Mouse (Mus musculus) T-cell, adult 2 months (primary cell): ENCODE measurements around the gene Col28a1.
"Not testable (repeated sequence)": the region's sequence is repeated elsewhere in the genome, so short reads cannot be mapped to it uniquely, and the experiment has no call there.

Experiments
- DNase-seq: peaks from one replicate; pipeline ENCODE4 v3.0.0; 2022; ENCODE audit warnings: low spot score

Col28a1 gene

DNA sequence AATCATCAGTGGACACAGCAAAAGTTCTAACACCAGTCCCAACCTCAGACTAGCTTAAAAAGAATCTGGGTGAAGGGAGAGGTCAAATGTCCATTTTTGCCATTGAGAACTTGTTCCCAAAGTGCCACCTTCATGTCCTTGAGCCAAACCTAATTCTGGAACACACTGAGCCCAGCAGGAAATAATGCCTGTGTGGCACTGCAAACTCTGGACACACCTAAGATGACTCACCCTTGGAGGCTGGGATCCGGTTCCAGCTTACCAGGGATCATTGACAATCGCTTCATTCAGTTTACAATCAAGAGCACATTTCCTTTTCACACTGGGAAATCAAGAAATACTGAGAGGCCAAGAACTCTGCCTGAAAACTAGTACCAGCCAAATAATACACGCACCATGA, 168.9 kb downstream of the Col28a1 start:
- no peak for DNase-seq

DNA sequence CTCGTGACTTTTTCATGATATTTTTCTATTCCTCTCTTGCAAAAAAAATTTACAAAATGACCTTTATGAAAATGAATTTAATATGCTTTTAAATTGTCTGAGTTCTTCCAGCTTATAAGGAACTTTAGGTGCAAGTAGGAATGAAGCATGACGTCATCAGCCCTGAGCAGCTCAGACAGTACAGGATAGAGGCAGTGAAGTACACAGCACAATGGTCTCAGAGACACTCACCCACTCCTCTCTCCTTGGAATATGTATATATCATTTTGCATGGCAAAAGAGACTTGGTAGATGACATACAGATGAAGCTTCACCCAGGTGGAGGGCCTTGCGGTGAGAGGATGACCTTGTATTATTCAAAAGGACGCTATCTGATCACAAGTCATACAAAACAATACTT, 197.7 kb downstream of the Col28a1 start:
- no peak for DNase-seq

DNA sequence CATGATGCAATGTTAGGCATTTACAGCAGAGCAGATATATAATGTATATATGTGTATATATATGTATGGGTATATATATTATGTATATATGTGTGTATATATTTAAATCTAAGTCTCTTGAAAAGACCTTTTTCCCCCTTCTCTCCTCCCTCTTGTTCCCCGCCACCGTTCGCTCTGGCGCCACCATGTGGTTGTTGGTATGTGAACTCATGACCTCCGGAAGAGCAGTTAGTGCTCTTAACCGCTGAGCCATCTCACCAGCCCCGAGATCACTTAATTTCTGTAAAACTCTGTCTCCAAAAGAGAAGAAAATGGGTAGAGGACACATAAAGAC, 208.8 kb downstream of the Col28a1 start:
- DNase-seq, result peak; percentile 41

DNA sequence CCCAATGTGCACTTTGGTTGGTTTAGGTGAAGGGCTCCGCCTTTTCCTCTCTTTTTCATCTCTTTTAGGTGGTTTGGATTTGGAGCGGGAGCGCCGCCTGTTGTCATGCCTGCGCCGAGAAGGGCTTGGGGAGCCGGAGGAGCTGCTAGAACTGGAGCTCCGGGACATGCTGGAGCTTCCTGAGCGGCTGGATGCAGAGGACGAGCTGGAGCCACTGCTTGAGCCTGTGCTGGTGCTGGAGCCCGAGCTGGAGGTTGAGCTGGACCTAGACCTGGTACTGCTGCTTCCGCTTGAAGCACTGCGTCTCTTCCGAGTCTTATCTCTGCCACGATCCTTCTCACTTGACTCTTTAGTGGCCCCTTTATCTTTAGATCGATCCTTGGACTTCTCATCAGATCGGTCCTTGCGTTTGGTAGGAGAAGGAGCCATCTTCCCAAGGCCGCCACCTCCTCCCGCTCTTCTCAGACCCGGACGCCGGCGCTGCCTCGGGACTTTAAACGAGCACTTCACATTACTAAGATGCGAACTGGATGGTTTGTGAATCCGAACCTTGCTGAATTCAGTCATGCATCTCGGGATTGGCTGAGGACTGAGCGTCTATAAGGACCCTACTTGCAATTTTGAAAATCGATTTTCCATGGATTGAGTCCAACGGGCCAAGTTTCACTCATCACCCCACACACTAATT, 209.3 kb downstream of the Col28a1 start:
- not testable (repeated sequence) for DNase-seq

DNA sequence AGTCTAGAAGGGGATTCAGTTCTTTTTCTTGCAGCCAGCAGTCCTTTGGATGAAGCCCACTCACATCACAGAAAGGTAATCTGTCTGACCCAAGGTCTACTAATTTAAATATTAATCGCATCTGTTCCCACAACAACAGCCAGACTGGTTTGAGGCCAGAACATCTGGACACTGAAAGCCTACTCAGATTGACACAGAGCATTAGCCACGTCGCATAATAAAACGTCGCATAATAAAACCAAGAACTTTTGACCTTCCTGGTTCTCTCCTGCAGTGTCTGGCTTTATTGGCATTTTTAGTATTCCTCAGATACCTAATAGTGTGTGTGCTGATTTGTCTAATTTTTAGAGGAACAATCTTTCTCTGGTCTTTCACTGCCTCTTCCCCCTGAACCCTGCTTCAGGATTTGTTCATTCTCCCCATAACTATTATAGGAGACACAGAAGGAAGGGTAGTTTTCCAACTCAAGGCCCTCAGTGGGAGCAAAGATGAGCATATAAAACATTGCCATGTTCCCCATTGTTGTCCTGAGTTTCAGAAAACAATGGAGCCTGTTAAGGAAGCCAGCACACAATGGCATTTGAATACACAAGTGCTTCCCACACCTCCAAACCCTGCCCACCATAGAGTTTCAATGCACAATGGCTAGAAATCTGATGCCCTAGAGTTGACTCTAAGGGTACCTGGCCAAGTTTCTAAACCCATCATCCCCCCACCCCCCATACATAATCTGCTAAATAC, 221.2 kb downstream of the Col28a1 start:
- DNase-seq, result no peak

DNA sequence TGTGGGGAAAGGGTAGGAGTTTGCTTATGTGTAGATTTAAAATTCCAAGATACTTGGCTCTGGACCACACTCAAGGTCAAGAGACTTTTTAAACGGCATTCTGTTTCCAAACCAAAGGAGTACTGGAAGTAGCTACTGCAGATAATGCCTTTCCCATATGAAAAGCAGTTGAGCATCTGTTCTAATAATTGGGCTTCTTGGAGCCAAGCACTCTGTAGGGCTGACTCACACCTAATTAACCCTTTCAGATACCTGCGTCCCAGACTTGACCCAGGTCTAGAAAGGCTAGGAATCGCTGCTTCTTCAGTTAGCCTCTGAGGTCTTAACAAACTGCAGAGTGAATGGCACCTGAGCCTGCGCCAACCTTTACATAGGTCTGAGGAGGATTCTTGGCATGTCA, 223.0 kb downstream of the Col28a1 start:
- DNase-seq, result no peak

DNA sequence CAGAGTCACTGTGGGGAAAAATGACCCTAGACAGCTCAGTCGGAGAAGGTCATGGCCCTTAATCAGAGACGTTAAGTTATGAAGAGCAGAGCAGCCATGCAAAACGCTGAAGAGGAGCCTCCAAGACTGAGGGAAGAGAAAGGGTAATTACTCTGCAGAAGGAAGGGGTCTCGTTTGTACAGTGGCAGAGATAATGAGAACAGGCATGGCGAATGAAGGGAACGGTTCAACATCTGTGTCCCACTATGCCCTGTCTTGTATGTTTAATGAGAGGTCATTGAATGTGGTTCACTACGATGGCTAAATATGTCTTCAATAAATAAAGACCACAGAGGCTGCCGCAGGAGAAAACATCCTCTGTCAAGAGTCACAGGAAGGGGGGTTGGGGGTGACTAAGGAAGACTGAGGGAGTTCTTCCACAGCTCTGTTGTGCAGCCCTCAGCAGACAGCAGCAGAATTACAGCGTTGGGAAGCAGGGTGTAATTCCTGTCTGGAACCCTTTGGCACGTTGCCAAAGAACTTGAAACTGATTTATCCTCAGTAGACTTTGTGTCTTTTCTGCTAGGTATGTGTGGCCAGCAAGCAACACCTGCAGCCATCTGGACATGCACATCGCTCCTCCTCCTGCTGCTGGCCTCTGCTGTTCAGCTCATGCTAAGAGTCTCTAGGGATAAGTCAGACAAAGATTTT, 226.4 kb downstream of the Col28a1 start:
- DNase-seq, result no peak

DNA sequence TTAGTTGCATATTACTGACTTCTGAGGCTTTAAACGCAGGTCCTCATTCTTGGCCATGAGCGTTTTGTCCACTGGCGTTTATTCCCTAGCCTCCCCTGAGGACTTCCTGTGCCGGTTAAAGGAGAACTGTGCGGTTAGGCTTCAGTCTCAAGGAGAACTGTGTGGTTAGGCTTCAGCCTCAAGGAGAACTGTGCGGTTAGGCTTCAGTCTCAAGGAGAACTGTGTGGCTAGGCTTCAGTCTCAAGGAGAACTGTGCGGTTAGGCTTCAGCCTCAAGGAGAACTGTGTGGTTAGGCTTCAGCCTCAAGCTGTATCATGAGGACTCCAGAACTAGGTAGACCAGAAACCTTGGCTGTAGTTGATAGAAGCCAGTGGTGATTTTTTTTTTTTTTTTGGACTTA, 229.7 kb downstream of the Col28a1 start:
- DNase-seq, result no peak

DNA sequence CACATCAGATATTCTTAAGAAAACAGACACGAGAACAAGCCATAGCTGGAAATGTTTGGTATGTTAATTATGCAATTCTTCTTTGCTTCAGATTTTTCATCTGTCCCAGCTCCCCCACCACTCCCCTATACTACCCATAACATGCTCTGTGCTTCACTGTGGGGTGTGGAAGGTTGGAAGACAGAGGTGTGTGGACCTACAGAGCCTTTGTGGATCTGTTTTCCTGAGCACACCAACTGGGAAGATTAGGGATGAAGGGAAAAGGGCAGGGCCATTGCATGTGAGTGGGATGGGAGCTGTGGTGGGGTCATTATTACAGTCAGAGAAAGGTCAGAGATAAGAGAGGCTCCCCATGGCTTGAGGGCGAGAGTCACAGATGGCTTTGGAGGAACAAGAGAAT, 240.2 kb downstream of the Col28a1 start:
- DNase-seq, result no peak

DNA sequence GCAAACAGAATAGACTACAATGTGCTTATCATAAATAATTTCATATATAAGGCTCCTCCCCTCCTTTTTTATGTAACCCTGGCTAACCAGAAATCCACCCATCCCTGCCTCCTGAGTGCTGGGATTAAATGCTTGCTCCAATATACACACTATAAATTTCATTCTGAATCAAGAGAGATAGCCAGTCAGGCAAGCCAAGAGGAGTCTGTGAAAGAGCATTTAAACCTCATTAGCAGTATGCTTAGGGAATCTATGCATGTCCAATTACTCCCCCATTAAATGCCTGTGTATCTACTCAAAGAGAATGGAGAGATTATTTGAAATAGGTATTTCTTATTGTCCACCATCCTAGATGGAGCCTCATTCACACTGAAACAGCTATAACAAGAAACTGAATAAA, 240.6 kb downstream of the Col28a1 start:
- no peak for DNase-seq
